Mouse (Mus musculus) kidney, postnatal 0 days (tissue): ENCODE data around the gene Oscar. TPM values are rescaled to one million over a fixed set of nuclear protein-coding genes. Genes with fewer than 3 reads are reported as not detected.
A peak's percentile ranks its signal among the peaks of the same experiment; 100 is the strongest.

ENCODE experiments used
- ATAC-seq: fragments of 200-750 bp; cut with Nextera tagmentation; replicated peaks from 2 replicates; pipeline ENCODE4 v1.8.0; 2017; ENCODE audit warnings: low read depth, moderate number of reproducible peaks, moderate TSS enrichment, moderate library complexity; ENCODE audit not compliant: low FRiP score
- DNase-seq: peaks from one replicate; pipeline ENCODE4 v3.0.0-alpha.2; 2016; ENCODE audit warnings: low spot score
- H3K27ac ChIP-seq: fragments of 300-500 bp; sonication (generic); 2 replicates; pipeline ENCODE4 v1.5.1; 2014; ENCODE audit warnings: mild to moderate bottlenecking
- H3K27me3 ChIP-seq: fragments of 300-500 bp; sonication (generic); 2 replicates; pipeline ENCODE4 v1.6.1; 2014; ENCODE audit warnings: low read length, mixed read lengths; ENCODE audit not compliant: insufficient read depth
- H3K36me3 ChIP-seq: fragments of 300-500 bp; sonication (generic); 2 replicates; pipeline ENCODE4 v1.6.1; 2014; ENCODE audit warnings: low read length, mixed read lengths; ENCODE audit not compliant: insufficient read depth
- H3K4me1 ChIP-seq: fragments of 300-500 bp; sonication (generic); replicated peaks from 2 replicates; pipeline ENCODE4 v1.6.1; 2014; ENCODE audit warnings: antibody characterized with exemption, low read length, mixed read lengths; ENCODE audit not compliant: insufficient read depth
- H3K4me2 ChIP-seq: fragments of 300-500 bp; sonication (generic); 2 replicates; pipeline ENCODE4 v1.6.1; 2014; ENCODE audit warnings: mild to moderate bottlenecking, low read length, moderate library complexity, mixed read lengths
- H3K4me3 ChIP-seq: fragments of 300-500 bp; sonication (generic); replicated peaks from 2 replicates; pipeline ENCODE4 v1.5.1; 2014; ENCODE audit warnings: low read depth, low read length
- H3K9ac ChIP-seq: fragments of 300-500 bp; sonication (generic); 2 replicates; pipeline ENCODE4 v1.6.1; 2014; ENCODE audit warnings: low read depth, low read length
- H3K9me3 ChIP-seq: fragments of 300-500 bp; sonication (generic); replicated peaks from 2 replicates; pipeline ENCODE4 v1.6.1; 2016; ENCODE audit warnings: low read length, inconsistent platforms, mixed read lengths
- CTCF ChIP-seq: IDR thresholded peaks from 2 replicates; pipeline ENCODE4 v1.5.1; 2016; ENCODE audit warnings: antibody characterized with exemption, low read depth, mild to moderate bottlenecking, moderate library complexity
- WGBS: fragments of 180-500 bp; shearing (Covaris S2); extraction: QIAGEN DNeasy Blood & Tissue Kit; methylation state at CpG from one replicate; pipeline ENCODE4 v1.1.7; 2014; 5-methylcytosine and 5-hydroxymethylcytosine counted together
- polyA plus RNA-seq: library from polyadenylated mRNA; unstranded; fragments of >200 nt; fragmentation: Nextera tagmentation; extraction: Ambion mirVana; gene quantifications from 2 replicates; pipeline ENCODE4 v1.2.1, GENCODE M21; 2015

The Oscar gene
- polyA plus RNA-seq, 1 experiment from 2014 or later = 0.14 TPM

GRCm38 (mm10) chr7:3630478-3630815 lies 14.5 kb upstream of the Oscar start:
- Histone ChIP-seq H3K9ac (peak overlapping the region; percentile 77), H3K4me1 (peaks cover 8% of the 10 kb centered on the region), H3K9me3 (no peaks in the 10 kb centered on the region), H3K4me3 (peak overlapping the region; percentile 66), H3K4me2 (peak overlapping the region; percentile 93), H3K27ac (0 out of 2 replicates have a peak overlapping the region, but pooled peaks have one; percentile 31), H3K27me3 (no peaks in the 10 kb centered on the region), H3K36me3 (0 out of 2 replicates have a peak, but pooled peaks cover 25% of the 10 kb centered on the region)
- no peak for TF ChIP-seq CTCF
- DNase-seq = no peak
- ATAC-seq = no peak
- WGBS = 53% methylated on average over 3 of the region's 3 CpGs

GRCm38 (mm10) chr7:3629543-3630477 lies 13.9 kb upstream of the Oscar start, which contains the start of the genes Tfpt and Prpf31:
Tfpt (minus strand) TSS chr7:3629929.
Prpf31 (plus strand) TSS chr7:3629985.
- 0 out of 2 replicates have a peak, but pooled peaks cover 19% of the 10 kb centered on the region for H3K36me3 ChIP-seq
- 1% methylated on average over 47 of the region's 47 CpGs for WGBS

GRCm38 (mm10) chr7:3629030-3629429 lies 13.1 kb upstream of the Oscar start:
- Histone ChIP-seq H3K4me1 (peaks cover 8% of the 10 kb centered on the region), H3K4me3 (peak overlapping the region; percentile 66), H3K36me3 (0 out of 2 replicates have a peak, but pooled peaks cover 16% of the 10 kb centered on the region), H3K9me3 (no peaks in the 10 kb centered on the region), H3K9ac (peak overlapping the region; percentile 77), H3K27me3 (no peaks in the 10 kb centered on the region), H3K4me2 (peak overlapping the region; percentile 93), H3K27ac (no peak overlapping the region)
- ATAC-seq = no peak; the same call in 1 of the 2 replicates
- WGBS = 36% methylated on average over 4 of the region's 4 CpGs
- TF ChIP-seq CTCF = no peak
- DNase-seq = no peak

More at GRCm38 (mm10) chr7:3629543-3630477, 13.9 kb upstream of the Oscar start, which contains the start of the genes Tfpt and Prpf31:
- H3K27me3 ChIP-seq = no peaks in the 10 kb centered on the region
- peak within 1 kb of the TSS; percentile 93 for H3K4me2 ChIP-seq
- ATAC-seq = peak; percentile 93
- peaks cover 8% of the 10 kb centered on the region for H3K4me1 ChIP-seq
- H3K9ac ChIP-seq = peak within 1 kb of the TSS; percentile 77
- no peaks in the 10 kb centered on the region for H3K9me3 ChIP-seq
- H3K27ac ChIP-seq = peak within 1 kb of the TSS; percentile 90
- H3K4me3 ChIP-seq = peak within 1 kb of the TSS; percentile 66
- TF ChIP-seq CTCF = no peak
- DNase-seq = peak; percentile 97

GRCm38 (mm10) chr7:3617242-3617995 lies 1.5 kb upstream of the Oscar start, which contains the start of gene Ndufa3:
Ndufa3 (plus strand) TSS chr7:3617373.
- peak; percentile 96 for ATAC-seq
- Histone ChIP-seq H3K9me3 (no peaks in the 10 kb centered on the region), H3K4me2 (peak within 1 kb of the TSS; percentile 60), H3K9ac (peak within 1 kb of the TSS; percentile 79), H3K36me3 (peaks cover 27% of the 10 kb centered on the region), H3K4me1 (no peaks in the 10 kb centered on the region), H3K27ac (peak within 1 kb of the TSS; percentile 81), H3K4me3 (peak within 1 kb of the TSS; percentile 89), H3K27me3 (no peaks in the 10 kb centered on the region)
- no peak for TF ChIP-seq CTCF
- 2% methylated on average over 30 of the region's 32 CpGs for WGBS
- peak; percentile 95 for DNase-seq

- Histone ChIP-seq H3K27me3 (no peaks in the 10 kb centered on the region), H3K4me3 (peak overlapping the region; percentile 89), H3K4me1 (no peaks in the 10 kb centered on the region), H3K4me2 (peak overlapping the region; percentile 60; the same call in 1 of the 2 replicates), H3K9me3 (no peaks in the 10 kb centered on the region), H3K27ac (no peak overlapping the region), H3K9ac (no peak overlapping the region), H3K36me3 (peaks cover 21% of the 10 kb centered on the region)
- 31% methylated on average over 6 of the region's 6 CpGs for WGBS
- DNase-seq (no peak), ATAC-seq (peak; percentile 11; the same call in 1 of the 2 replicates)
- peak; percentile 72 for TF ChIP-seq CTCF
Observed at GRCm38 (mm10) chr7:3616389-3617241, 658 bp upstream of the Oscar start.
